Mouse (Mus musculus) liver, adult 10 weeks (tissue): ENCODE results near the gene Hacd4. TPM values are rescaled to one million over a fixed set of nuclear protein-coding genes. Genes with fewer than 3 reads are reported as not detected.

ENCODE experiments used
- polyA plus RNA-seq: library from polyadenylated mRNA; stranded (reverse); fragments of 350-450 nt; fragmentation: Illumina TruSeq; extraction: RNeasy Lipid Tissue Mini Kit (QIAGEN cat#74804); gene quantifications from one replicate; pipeline ENCODE4 v1.2.3, GENCODE M21; 2014; ENCODE audit warnings: low read depth, low replicate concordance

The Hacd4 gene
- 3.2 TPM for polyA plus RNA-seq

GRCm38 (mm10) chr4:88438326-88438989, at the start of gene Hacd4:
Gene Hacd4 (minus strand): TSS chr4:88438928.

Other genes starting within 250 kb of the Hacd4 start
- gene Ifnb1, start 83.8 kb upstream of the Hacd4 start, polyA plus RNA-seq = not detected
- gene Ifna15, start 119.3 kb upstream of the Hacd4 start, polyA plus RNA-seq = not detected
- not detected for gene Ifna14, start 132.9 kb upstream of the Hacd4 start, polyA plus RNA-seq
- gene Ifna9, start 153.5 kb upstream of the Hacd4 start, polyA plus RNA-seq = not detected
- gene Ifna12, start 164.4 kb upstream of the Hacd4 start, polyA plus RNA-seq = not detected
- not detected for gene C87499, start 195.5 kb upstream of the Hacd4 start, polyA plus RNA-seq
- gene Ifna13, start 205.5 kb upstream of the Hacd4 start, polyA plus RNA-seq = not detected
- not detected for gene Ifna16, start 238.0 kb upstream of the Hacd4 start, polyA plus RNA-seq
- gene Ifna2, start 245.0 kb upstream of the Hacd4 start, polyA plus RNA-seq = not detected